Mouse (Mus musculus) limb, embryonic 14.5 days (tissue): ENCODE measurements around the gene Il22ra2. TPM values are rescaled to one million over a fixed set of nuclear protein-coding genes. Genes with fewer than 3 reads are reported as not detected.

Source experiments
- ATAC-seq: fragments of 200-750 bp; cut with Nextera tagmentation; 2 replicates; pipeline ENCODE4 v1.8.0; 2017; ENCODE audit warnings: low read depth, moderate number of reproducible peaks, moderate TSS enrichment; ENCODE audit not compliant: low FRiP score
- DNase-seq: peaks from one replicate; pipeline ENCODE4 v3.0.0-alpha.2; 2015; ENCODE audit warnings: low spot score
- H3K27ac ChIP-seq: fragments of 300-500 bp; sonication (generic); replicated peaks from 2 replicates; pipeline ENCODE4 v1.5.1; 2014; ENCODE audit warnings: low read depth, mild to moderate bottlenecking, low read length, moderate library complexity, mixed read lengths
- H3K27me3 ChIP-seq: fragments of 300-500 bp; sonication (generic); 2 replicates; pipeline ENCODE4 v1.6.1; 2014; ENCODE audit warnings: low read length, mixed read lengths; ENCODE audit not compliant: control insufficient read depth, insufficient read depth
- H3K36me3 ChIP-seq: fragments of 300-500 bp; sonication (generic); 2 replicates; pipeline ENCODE4 v1.6.1; 2014; ENCODE audit warnings: mild to moderate bottlenecking, low read length, moderate library complexity, mixed read lengths; ENCODE audit not compliant: control insufficient read depth, insufficient read depth
- H3K4me1 ChIP-seq: fragments of 300-500 bp; sonication (generic); 2 replicates; pipeline ENCODE4 v1.6.1; 2014; ENCODE audit warnings: antibody characterized with exemption, low read length, mixed read lengths; ENCODE audit not compliant: control insufficient read depth, insufficient read depth
- H3K4me2 ChIP-seq: fragments of 300-500 bp; sonication (generic); replicated peaks from 2 replicates; pipeline ENCODE4 v1.6.1; 2014; ENCODE audit warnings: low read depth, mild to moderate bottlenecking, low read length, moderate library complexity; ENCODE audit not compliant: severe bottlenecking
- H3K4me3 ChIP-seq: fragments of 300-500 bp; sonication (generic); replicated peaks from 2 replicates; pipeline ENCODE4 v1.5.1; 2014; ENCODE audit warnings: low read length
- H3K9ac ChIP-seq: fragments of 300-500 bp; sonication (generic); 2 replicates; pipeline ENCODE4 v1.6.1; 2014; ENCODE audit warnings: mild to moderate bottlenecking, low read depth, low read length, moderate library complexity; ENCODE audit not compliant: severe bottlenecking
- H3K9me3 ChIP-seq: fragments of 300-500 bp; sonication (generic); 2 replicates; pipeline ENCODE4 v1.6.1; 2016; ENCODE audit warnings: low read length; ENCODE audit not compliant: control insufficient read depth
- POLR2A ChIP-seq: fragments of 200-500 bp; IDR thresholded peaks from 2 replicates; pipeline ENCODE4 v1.8.0; 2012; ENCODE audit warnings: inconsistent platforms, mild to moderate bottlenecking, moderate library complexity, borderline replicate concordance; ENCODE audit not compliant: insufficient read depth, insufficient read length; ENCODE audit errors: extremely low read depth
- WGBS: fragments of 180-500 bp; shearing (Covaris S2); extraction: QIAGEN DNeasy Blood & Tissue Kit; methylation state at CpG from one replicate; pipeline ENCODE4 v1.1.7; 2014; 5-methylcytosine and 5-hydroxymethylcytosine counted together
- polyA plus RNA-seq, 2 experiments: library from polyadenylated mRNA; depleted of rRNA in 1 of 2; stranded (reverse) in 1 of 2; unstranded in 1 of 2; fragments of >200 nt; fragmentation: Nextera tagmentation in 1 of 2; extraction: Ambion mirVana in 1 of 2; gene quantifications; 2 replicates each; pipeline versions ENCODE4 v1.2.1 to v1.2.3; 2012 to 2014

Il22ra2 gene
- polyA plus RNA-seq (2012; rRNA removed) (0.04 and 0.09 TPM in 2 replicates), polyA plus RNA-seq (2014; fragmentation: Nextera tagmentation; extraction: Ambion mirVana) (not detected in 2 replicates)

- H3K27ac ChIP-seq, result no peak within 1 kb of the TSS
- H3K4me1 ChIP-seq, result no peaks in the 10 kb centered on the region
- H3K4me2 ChIP-seq, result no peak within 1 kb of the TSS
- no peaks in the 10 kb centered on the region for H3K9me3 ChIP-seq
- no peak for ATAC-seq
- 90% methylated on average over 2 of the region's 2 CpGs for WGBS
- TF ChIP-seq POLR2A, result no peak
- DNase-seq, result peak; percentile 17
- H3K27me3 ChIP-seq, result no peaks in the 10 kb centered on the region
- no peak within 1 kb of the TSS for H3K9ac ChIP-seq
- H3K4me3 ChIP-seq, result no peak within 1 kb of the TSS
- no peaks in the 10 kb centered on the region for H3K36me3 ChIP-seq
These were observed at the start of gene Il22ra2 for GRCm38 (mm10) chr10:19621408-19622048. Gene Il22ra2 (plus strand): TSS chr10:19621998.

GRCm38 (mm10) chr10:19577571-19577970 is 44.2 kb upstream of the Il22ra2 start:
- ATAC-seq (no peak), DNase-seq (no peak)
- WGBS, result 84% methylated on average over 3 of the region's 3 CpGs
- no peak overlapping the region for H3K4me3 ChIP-seq
- no peak overlapping the region for H3K27ac ChIP-seq
- no peaks in the 10 kb centered on the region for H3K36me3 ChIP-seq
- no peaks in the 10 kb centered on the region for H3K9me3 ChIP-seq
- H3K9ac ChIP-seq, result no peak overlapping the region
- no peaks in the 10 kb centered on the region for H3K27me3 ChIP-seq
- no peak for TF ChIP-seq POLR2A
- H3K4me1 ChIP-seq, result peaks cover 3% of the 10 kb centered on the region; the same call in 1 of the 2 replicates
- no peak overlapping the region for H3K4me2 ChIP-seq

GRCm38 (mm10) chr10:19578001-19578400 is 43.8 kb upstream of the Il22ra2 start:
- 43% methylated on average over 6 of the region's 6 CpGs for WGBS
- no peaks in the 10 kb centered on the region for H3K36me3 ChIP-seq
- H3K27me3 ChIP-seq, result no peaks in the 10 kb centered on the region
- H3K9me3 ChIP-seq, result no peaks in the 10 kb centered on the region
- peaks cover 3% of the 10 kb centered on the region; the same call in 1 of the 2 replicates for H3K4me1 ChIP-seq
- no peak overlapping the region for H3K27ac ChIP-seq
- DNase-seq (no peak), ATAC-seq (no peak)
- no peak overlapping the region for H3K4me2 ChIP-seq
- no peak for TF ChIP-seq POLR2A
- H3K4me3 ChIP-seq, result no peak overlapping the region
- H3K9ac ChIP-seq, result no peak overlapping the region

- no peaks in the 10 kb centered on the region for H3K27me3 ChIP-seq
- no peak overlapping the region for H3K9ac ChIP-seq
- H3K4me2 ChIP-seq, result no peak overlapping the region
- no peaks in the 10 kb centered on the region for H3K36me3 ChIP-seq
- ATAC-seq (no peak), DNase-seq (peak; percentile 65)
- H3K4me3 ChIP-seq, result no peak overlapping the region
- H3K27ac ChIP-seq, result no peak overlapping the region
- H3K9me3 ChIP-seq, result no peaks in the 10 kb centered on the region
- peaks cover 3% of the 10 kb centered on the region; the same call in 1 of the 2 replicates for H3K4me1 ChIP-seq
- TF ChIP-seq POLR2A, result no peak
- WGBS, result 51% methylated on average over 9 of the region's 9 CpGs
These were observed 43.3 kb upstream of the Il22ra2 start for GRCm38 (mm10) chr10:19578409-19578986.

DNA sequence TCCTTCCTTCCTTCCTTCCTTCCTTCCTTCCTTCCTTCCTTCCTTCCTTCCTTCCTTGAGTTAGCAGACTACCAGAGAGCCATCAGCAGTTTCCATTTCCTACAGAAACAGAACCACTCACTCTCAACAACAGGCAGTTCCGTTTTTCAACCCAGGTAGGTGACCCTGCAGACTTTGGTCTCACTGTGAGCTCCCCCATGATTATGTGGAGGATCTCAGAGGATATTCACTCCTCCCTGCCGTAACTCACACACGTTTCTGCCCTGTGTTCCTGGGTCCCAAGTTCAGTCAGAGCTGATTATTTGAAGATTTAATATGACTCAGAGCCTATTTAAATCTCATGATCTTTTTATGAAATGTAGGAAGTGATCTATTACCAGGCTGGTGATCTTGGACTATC is 41.1 kb upstream of the Il22ra2 start:
- TF ChIP-seq POLR2A, result no peak
- 64% methylated on average over 3 of the region's 3 CpGs for WGBS

More for the DNA sequence above, 41.1 kb upstream of the Il22ra2 start:
- Histone ChIP-seq H3K27ac (no peak overlapping the region), H3K4me1 (peaks cover 3% of the 10 kb centered on the region; the same call in 1 of the 2 replicates), H3K9ac (no peak overlapping the region), H3K36me3 (no peaks in the 10 kb centered on the region), H3K4me2 (no peak overlapping the region), H3K27me3 (no peaks in the 10 kb centered on the region), H3K4me3 (no peak overlapping the region), H3K9me3 (no peaks in the 10 kb centered on the region)
- DNase-seq (no peak), ATAC-seq (no peak)
